Mouse (Mus musculus) CH12.LX (cell line): ENCODE measurements around the gene 6330409D20Rik.

Experiments
- CHD1 ChIP-seq: IDR thresholded peaks from 2 replicates; pipeline ENCODE4 v1.6.1; 2012; ENCODE audit warnings: low read depth, low read length, improper control_type of control experiment, inconsistent platforms
- CTCF ChIP-seq, 2 experiments: IDR thresholded peaks in 1 of 2; conservative IDR thresholded peaks in 1 of 2; 2 replicates each; pipeline ENCODE4 v1.5.1; 2011 to 2012; ENCODE audit warnings: low read depth in 2 of 2, low read length in 2 of 2, improper control_type of control experiment in 1 of 2, inconsistent platforms in 1 of 2, mild to moderate bottlenecking in 1 of 2, moderate library complexity in 1 of 2
- EP300 ChIP-seq: IDR thresholded peaks from 2 replicates; pipeline ENCODE4 v1.6.1; 2011; ENCODE audit warnings: low read length, improper control_type of control experiment
- ETS1 ChIP-seq: conservative IDR thresholded peaks from 2 replicates; pipeline ENCODE4 v1.6.1; 2012; ENCODE audit warnings: low read depth, mild to moderate bottlenecking, inconsistent platforms, low read length, improper control_type of control experiment, moderate library complexity
- GABPA ChIP-seq: IDR thresholded peaks from 2 replicates; pipeline ENCODE4 v1.6.1; 2012; ENCODE audit warnings: low read depth, low read length, improper control_type of control experiment, inconsistent platforms; ENCODE audit not compliant: insufficient replicate concordance
- HCFC1 ChIP-seq: IDR thresholded peaks from 2 replicates; pipeline ENCODE4 v1.6.1; 2012; ENCODE audit warnings: low read depth, mild to moderate bottlenecking, inconsistent platforms, low read length, improper control_type of control experiment
- NRF1 ChIP-seq: IDR thresholded peaks from 2 replicates; pipeline ENCODE4 v1.6.1; 2014; ENCODE audit warnings: low read depth, mild to moderate bottlenecking, inconsistent platforms, low read length, improper control_type of control experiment, moderate library complexity
- ZNF384 ChIP-seq: IDR thresholded peaks from 2 replicates; pipeline ENCODE4 v1.6.1; 2012; ENCODE audit warnings: low read depth, low read length, improper control_type of control experiment, inconsistent platforms

- no peak for TF ChIP-seq CHD1
- TF ChIP-seq ZNF384, result no peak
- no peak for TF ChIP-seq HCFC1
- TF ChIP-seq CTCF (conservative IDR thresholded peaks at IDR 0.05 in 1 of 2, IDR thresholded peaks at IDR 0.05 in 1 of 2; ENCODE audit: low read depth in 2 of 2, low read length in 2 of 2), result no peak
- TF ChIP-seq ETS1, result no peak
- TF ChIP-seq GABPA, result no peak
- TF ChIP-seq EP300, result no peak
- no peak for TF ChIP-seq NRF1
These were observed 11.3 kb downstream of the 6330409D20Rik start for GRCm38 (mm10) chr2:32729547-32729946.
